Mouse (Mus musculus): Measurements from ENCODE around the gene Lrrc8b. TPM values are rescaled to one million over a fixed set of nuclear protein-coding genes. Genes with fewer than 3 reads are reported as not detected.

The Lrrc8b gene
- polyA plus RNA-seq, 1 experiment from 2014 or later, result 2.6 TPM

- H3K4me3 ChIP-seq (replicated peaks), result no peak overlapping the region
- no peak overlapping the region for H3K9ac ChIP-seq
- H3K27ac ChIP-seq (replicated peaks), result no peak overlapping the region
- peaks cover 28% of the 10 kb centered on the region for H3K36me3 ChIP-seq (replicated peaks)
- no peak overlapping the region for H3K4me2 ChIP-seq
- no peak for ATAC-seq (ENCODE audit: insufficient read depth)
- H3K9me3 ChIP-seq (replicated peaks), result no peaks in the 10 kb centered on the region
- WGBS (ENCODE audit: insufficient replicate concordance), result 78% methylated on average over 6 of the region's 6 CpGs
- no peaks in the 10 kb centered on the region for H3K27me3 ChIP-seq
- no peaks in the 10 kb centered on the region for H3K4me1 ChIP-seq (replicated peaks)
Measured at GRCm38 (mm10) chr5:105484247-105484646, 68.7 kb downstream of the Lrrc8b start.

GRCm38 (mm10) chr5:105484891-105485290 lies 69.3 kb downstream of the Lrrc8b start:
- H3K4me2 ChIP-seq, result no peak overlapping the region
- no peaks in the 10 kb centered on the region for H3K4me1 ChIP-seq (replicated peaks)
- no peaks in the 10 kb centered on the region for H3K27me3 ChIP-seq
- no peak overlapping the region for H3K27ac ChIP-seq (replicated peaks)
- H3K9me3 ChIP-seq (replicated peaks), result no peaks in the 10 kb centered on the region
- WGBS (ENCODE audit: insufficient replicate concordance), result 89% methylated on average over 14 of the region's 14 CpGs
- no peak overlapping the region for H3K4me3 ChIP-seq (replicated peaks)
- H3K36me3 ChIP-seq (replicated peaks), result peaks cover 23% of the 10 kb centered on the region
- H3K9ac ChIP-seq, result no peak overlapping the region
- ATAC-seq (ENCODE audit: insufficient read depth), result no peak

DNA sequence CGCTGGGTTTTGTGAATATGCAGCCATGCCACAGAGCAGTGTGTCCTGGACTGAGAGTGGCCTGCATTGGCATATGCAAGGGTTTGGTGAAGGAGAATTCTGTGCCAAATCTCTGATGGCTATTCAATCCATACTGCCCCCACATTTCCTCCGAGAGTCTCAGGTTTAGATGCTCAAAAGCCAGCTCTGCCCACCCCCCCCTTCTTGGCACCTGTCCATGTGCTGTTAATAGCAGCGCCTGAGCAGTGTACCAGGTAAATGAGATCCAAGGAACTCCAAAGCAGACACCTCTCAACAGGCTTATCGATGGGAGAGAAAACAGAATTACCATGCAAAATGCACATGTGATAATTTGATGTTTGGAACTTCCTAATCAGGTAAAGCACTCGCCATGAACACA lies 74.6 kb downstream of the Lrrc8b start:
- WGBS (ENCODE audit: insufficient replicate concordance), result 80% methylated on average over 5 of the region's 5 CpGs
- peaks cover 3% of the 10 kb centered on the region; the same call in 1 of the 2 replicates for H3K27me3 ChIP-seq
- ATAC-seq (ENCODE audit: insufficient read depth), result no peak

DNA sequence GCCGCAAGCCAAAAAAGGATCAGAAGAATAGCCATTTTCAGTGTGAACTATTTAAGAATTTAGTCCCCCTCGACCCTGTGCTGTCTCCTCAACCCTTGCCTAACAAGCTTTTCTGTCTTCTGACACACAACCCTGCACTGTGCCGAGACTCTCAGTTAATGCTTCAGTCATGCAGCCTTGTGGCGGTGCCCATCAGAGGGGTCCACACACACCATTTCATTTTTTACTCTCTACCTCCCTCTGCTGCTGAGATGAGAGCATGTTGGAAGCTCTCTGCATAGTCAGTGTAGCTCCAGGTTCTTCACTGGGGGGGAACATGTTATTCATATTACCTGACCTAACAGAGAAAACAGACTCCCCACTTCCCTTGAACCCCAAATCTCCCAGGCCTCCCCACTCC lies 75.8 kb downstream of the Lrrc8b start:
- 52% methylated on average over 4 of the region's 4 CpGs for WGBS (ENCODE audit: insufficient replicate concordance)
- no peak for ATAC-seq (ENCODE audit: insufficient read depth)

More for the DNA sequence above, 74.6 kb downstream of the Lrrc8b start:
- 0 out of 2 replicates have a peak, but pooled peaks cover 3% of the 10 kb centered on the region for H3K36me3 ChIP-seq (replicated peaks)
- H3K27ac ChIP-seq (replicated peaks), result no peak overlapping the region
- no peak overlapping the region for H3K4me2 ChIP-seq
- peaks cover 3% of the 10 kb centered on the region for H3K4me1 ChIP-seq (replicated peaks)
- no peak overlapping the region for H3K4me3 ChIP-seq (replicated peaks)
- no peak overlapping the region for H3K9ac ChIP-seq
- H3K9me3 ChIP-seq (replicated peaks), result no peaks in the 10 kb centered on the region

DNA sequence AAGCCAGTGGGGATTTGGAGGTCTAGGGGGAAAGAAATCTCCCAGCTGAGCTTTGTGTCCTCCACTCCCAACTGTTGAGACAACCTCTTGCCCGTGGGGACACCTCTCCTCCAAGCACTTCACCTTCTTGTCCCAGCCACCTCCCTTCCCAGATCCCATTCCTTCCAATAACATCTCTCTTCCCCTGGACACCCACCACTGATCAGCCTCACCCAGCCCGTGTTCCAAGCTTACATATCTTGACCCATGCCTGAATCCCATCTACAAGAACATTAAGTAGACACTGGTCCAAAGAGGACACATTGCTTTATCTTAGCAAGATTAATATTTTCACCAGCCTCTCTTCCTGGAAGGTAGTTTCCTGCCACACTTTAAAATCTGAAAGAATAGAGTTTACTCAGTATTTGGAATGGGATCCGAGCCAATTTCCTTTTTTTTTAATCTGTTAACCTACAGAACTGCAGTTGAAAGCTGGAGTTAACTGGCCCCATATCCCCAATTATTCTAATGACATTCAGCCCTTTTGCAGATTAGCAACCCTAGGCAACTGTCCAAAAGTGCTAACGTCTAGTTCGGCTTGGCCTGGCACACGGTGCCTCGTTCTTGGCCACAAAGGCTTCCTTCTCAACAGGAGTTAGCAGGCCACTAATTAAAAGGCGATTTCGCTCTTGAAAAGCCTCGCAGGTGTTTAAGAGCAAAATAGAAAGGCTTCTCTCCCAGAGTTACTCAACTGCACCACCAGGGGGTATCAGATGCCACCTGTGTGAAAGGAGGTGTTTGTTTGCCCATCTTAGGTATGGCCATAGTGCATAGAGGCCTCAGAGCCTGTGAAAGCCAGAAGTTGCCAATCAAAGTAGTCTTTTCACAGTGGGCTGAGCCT lies 77.0 kb downstream of the Lrrc8b start:
- H3K4me1 ChIP-seq (replicated peaks), result peaks cover 11% of the 10 kb centered on the region
- peaks cover 20% of the 10 kb centered on the region for H3K27me3 ChIP-seq
- no peak overlapping the region for H3K4me3 ChIP-seq (replicated peaks)
- ATAC-seq (ENCODE audit: insufficient read depth), result no peak
- H3K4me2 ChIP-seq, result no peak overlapping the region
- 49% methylated on average over 10 of the region's 10 CpGs for WGBS (ENCODE audit: insufficient replicate concordance)
- no peaks in the 10 kb centered on the region for H3K36me3 ChIP-seq (replicated peaks)
- H3K9me3 ChIP-seq (replicated peaks), result no peaks in the 10 kb centered on the region
- no peak overlapping the region for H3K9ac ChIP-seq
- H3K27ac ChIP-seq (replicated peaks), result no peak overlapping the region

More for the DNA sequence above, 75.8 kb downstream of the Lrrc8b start:
- H3K27ac ChIP-seq (replicated peaks), result no peak overlapping the region
- peaks cover 15% of the 10 kb centered on the region for H3K27me3 ChIP-seq
- H3K4me3 ChIP-seq (replicated peaks), result no peak overlapping the region
- H3K36me3 ChIP-seq (replicated peaks), result no peaks in the 10 kb centered on the region
- no peaks in the 10 kb centered on the region for H3K9me3 ChIP-seq (replicated peaks)
- no peak overlapping the region for H3K4me2 ChIP-seq
- H3K9ac ChIP-seq, result no peak overlapping the region
- H3K4me1 ChIP-seq (replicated peaks), result peaks cover 11% of the 10 kb centered on the region

DNA sequence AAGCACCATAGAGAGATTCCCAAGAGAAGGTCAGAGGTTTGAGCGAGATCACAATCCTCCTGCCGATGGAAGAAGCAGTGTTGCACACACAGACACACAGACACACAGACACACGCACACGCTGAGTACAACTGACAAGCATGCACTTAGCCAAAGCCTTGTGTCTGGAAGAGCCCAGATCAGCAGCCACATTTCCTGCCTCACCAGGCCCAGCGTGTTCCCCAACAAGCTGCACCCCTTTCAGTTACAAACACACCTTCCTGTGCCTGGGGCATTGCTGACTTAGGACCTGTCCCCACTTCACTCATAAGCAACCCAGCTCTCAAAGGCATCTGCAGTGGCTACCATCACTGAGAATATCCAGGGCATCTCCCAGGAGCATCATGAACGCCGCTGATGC lies 77.8 kb downstream of the Lrrc8b start:
- H3K9me3 ChIP-seq (replicated peaks), result no peaks in the 10 kb centered on the region
- no peak overlapping the region for H3K27ac ChIP-seq (replicated peaks)
- no peak for ATAC-seq (ENCODE audit: insufficient read depth)
- no peak overlapping the region for H3K4me3 ChIP-seq (replicated peaks)
- peaks cover 11% of the 10 kb centered on the region for H3K4me1 ChIP-seq (replicated peaks)
- 73% methylated on average over 7 of the region's 7 CpGs for WGBS (ENCODE audit: insufficient replicate concordance)
- no peak overlapping the region for H3K9ac ChIP-seq
- H3K27me3 ChIP-seq, result peaks cover 24% of the 10 kb centered on the region
- H3K4me2 ChIP-seq, result no peak overlapping the region
- no peaks in the 10 kb centered on the region for H3K36me3 ChIP-seq (replicated peaks)

DNA sequence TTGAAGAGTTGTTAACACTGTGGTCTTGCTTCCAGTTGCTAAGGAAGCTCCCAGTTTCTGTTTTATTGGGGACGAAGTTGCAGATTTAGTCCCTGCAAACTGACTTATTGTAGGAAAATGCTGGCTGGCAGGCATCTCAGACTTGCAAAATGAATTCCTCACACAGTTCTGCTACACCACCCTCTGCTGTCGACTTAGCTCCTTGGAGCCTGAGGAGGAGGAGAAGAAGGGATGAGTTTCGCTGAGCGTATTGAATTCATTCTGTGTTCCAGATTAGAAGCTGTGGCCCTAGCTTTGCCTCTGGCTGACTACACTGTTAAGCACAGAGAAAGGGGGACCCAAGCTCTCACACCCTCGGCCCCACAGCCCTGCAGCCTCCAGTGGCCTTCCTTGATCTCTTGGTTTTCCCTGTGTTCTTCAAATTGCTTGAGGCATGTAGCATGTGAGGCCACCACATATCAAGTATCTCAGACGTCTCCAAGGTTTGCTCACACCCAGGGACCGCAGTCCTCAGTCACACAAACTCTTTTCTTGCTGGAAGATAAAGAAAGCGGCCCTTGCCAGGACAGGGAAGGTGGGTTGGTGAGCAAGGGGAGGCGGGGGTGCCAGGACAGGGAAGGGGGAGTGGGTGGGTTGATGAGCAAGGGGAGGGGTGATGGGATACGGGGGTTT lies 78.8 kb downstream of the Lrrc8b start:
- Histone ChIP-seq H3K4me1 (replicated peaks) (peaks cover 11% of the 10 kb centered on the region), H3K4me2 (no peak overlapping the region), H3K27ac (replicated peaks) (no peak overlapping the region), H3K27me3 (peaks cover 24% of the 10 kb centered on the region), H3K9me3 (replicated peaks) (no peaks in the 10 kb centered on the region), H3K4me3 (replicated peaks) (no peak overlapping the region), H3K9ac (no peak overlapping the region), H3K36me3 (replicated peaks) (no peaks in the 10 kb centered on the region)
- ATAC-seq (ENCODE audit: insufficient read depth), result no peak
- 48% methylated on average over 10 of the region's 10 CpGs for WGBS (ENCODE audit: insufficient replicate concordance)

DNA sequence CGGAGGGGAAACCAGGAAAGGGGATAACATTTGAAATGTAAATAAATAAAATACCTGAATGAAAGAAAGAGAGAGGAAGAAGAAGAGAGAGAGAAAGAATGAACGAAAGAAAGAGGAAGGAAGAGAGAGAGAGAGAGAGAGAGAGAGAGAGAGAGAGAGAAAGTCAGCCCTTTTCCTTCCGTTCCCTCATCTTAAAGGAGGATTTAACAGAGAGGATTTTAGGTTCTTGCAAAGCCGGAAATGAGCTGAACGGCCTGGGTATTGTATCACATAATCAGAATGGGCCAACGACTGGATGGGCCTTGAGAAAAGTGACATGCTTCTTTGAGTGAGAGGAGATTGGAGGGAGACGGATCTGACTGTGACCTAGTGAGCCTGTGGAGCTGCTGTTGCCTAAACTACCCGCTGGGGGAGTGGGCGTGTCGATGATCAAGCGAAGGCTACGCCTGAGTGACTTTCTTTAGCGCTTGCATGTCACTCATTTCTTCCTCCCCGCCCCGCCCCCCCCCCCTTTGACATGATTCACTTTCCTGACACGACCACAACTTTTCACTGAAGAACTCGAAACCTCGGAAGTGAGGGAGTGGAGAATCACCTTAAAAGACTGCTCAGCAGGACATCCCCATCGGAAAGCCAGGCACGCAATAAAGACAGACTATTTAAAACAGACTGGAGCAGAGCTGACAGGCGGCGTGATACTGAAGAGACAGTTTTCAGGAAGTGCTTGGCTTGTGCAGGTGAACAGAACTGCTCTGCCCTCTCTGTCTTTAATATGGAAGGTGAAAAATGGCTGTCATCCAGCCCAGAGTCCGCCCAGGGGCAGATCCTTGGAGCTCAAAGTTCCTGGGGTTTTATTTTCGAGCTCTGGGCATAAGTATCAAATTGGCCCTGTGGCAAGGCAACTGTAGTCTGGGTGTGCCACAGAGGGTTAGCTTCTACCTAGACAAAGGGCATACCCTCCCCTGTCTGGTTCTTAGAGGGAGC lies 79.6 kb downstream of the Lrrc8b start:
- peaks cover 11% of the 10 kb centered on the region for H3K4me1 ChIP-seq (replicated peaks)
- H3K9ac ChIP-seq, result no peak overlapping the region
- H3K9me3 ChIP-seq (replicated peaks), result no peaks in the 10 kb centered on the region
- ATAC-seq (ENCODE audit: insufficient read depth), result peak; percentile 61; the same call in 1 of the 2 replicates
- 9% methylated on average over 24 of the region's 24 CpGs for WGBS (ENCODE audit: insufficient replicate concordance)
- no peaks in the 10 kb centered on the region for H3K36me3 ChIP-seq (replicated peaks)
- peak overlapping the region; percentile 9 for H3K4me3 ChIP-seq (replicated peaks)
- no peak overlapping the region for H3K27ac ChIP-seq (replicated peaks)
- peak overlapping the region; percentile 52 for H3K4me2 ChIP-seq
- H3K27me3 ChIP-seq, result peaks cover 24% of the 10 kb centered on the region

DNA sequence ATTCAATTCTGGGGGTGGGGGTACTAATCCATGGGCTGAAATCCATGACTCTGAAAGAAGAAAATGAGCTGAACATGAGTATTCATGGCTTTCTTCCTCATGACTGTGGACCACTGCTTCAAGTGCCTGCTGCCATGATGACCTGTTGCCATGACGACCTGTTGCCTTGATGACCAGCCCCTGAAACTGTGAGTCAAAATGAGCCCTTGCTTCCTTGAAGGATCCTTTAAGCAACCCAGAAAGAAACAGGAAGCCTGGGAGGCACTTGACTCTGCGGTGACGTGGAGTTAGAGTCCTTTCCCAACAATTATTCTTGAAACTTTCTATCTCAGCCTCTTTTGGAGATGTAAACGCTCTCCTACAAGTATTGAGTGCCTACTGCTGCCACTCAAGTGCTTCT lies 80.6 kb downstream of the Lrrc8b start:
- WGBS (ENCODE audit: insufficient replicate concordance), result 63% methylated on average over 4 of the region's 4 CpGs
- Histone ChIP-seq H3K27me3 (peaks cover 24% of the 10 kb centered on the region), H3K36me3 (replicated peaks) (no peaks in the 10 kb centered on the region), H3K9ac (no peak overlapping the region), H3K4me2 (no peak overlapping the region), H3K4me3 (replicated peaks) (no peak overlapping the region), H3K9me3 (replicated peaks) (no peaks in the 10 kb centered on the region), H3K4me1 (replicated peaks) (peaks cover 11% of the 10 kb centered on the region), H3K27ac (replicated peaks) (no peak overlapping the region)
- ATAC-seq (ENCODE audit: insufficient read depth), result no peak

- H3K4me3 ChIP-seq (replicated peaks), result no peak overlapping the region
- H3K36me3 ChIP-seq (replicated peaks), result no peaks in the 10 kb centered on the region
- peaks cover 24% of the 10 kb centered on the region for H3K27me3 ChIP-seq
- no peak overlapping the region for H3K9ac ChIP-seq
- H3K27ac ChIP-seq (replicated peaks), result no peak overlapping the region
- ATAC-seq (ENCODE audit: insufficient read depth), result no peak
- H3K9me3 ChIP-seq (replicated peaks), result no peaks in the 10 kb centered on the region
- 68% methylated on average over 7 of the region's 7 CpGs for WGBS (ENCODE audit: insufficient replicate concordance)
- peaks cover 11% of the 10 kb centered on the region for H3K4me1 ChIP-seq (replicated peaks)
- no peak overlapping the region for H3K4me2 ChIP-seq
Measured at GRCm38 (mm10) chr5:105496586-105496985, 81.0 kb downstream of the Lrrc8b start.

Measured in liver, embryonic 15.5 days (tissue).